Mouse (Mus musculus) naive thymus-derived CD4-positive, alpha-beta T cell, adult 2 months (primary cell): ENCODE measurements around the gene Cdc42ep1.

Experiments
- DNase-seq: peaks from one replicate; pipeline ENCODE4 v3.0.0-alpha.2; 2011; ENCODE audit warnings: low read depth

Gene Cdc42ep1

GRCm38 (mm10) chr15:78849485-78849884, 7.1 kb downstream of the Cdc42ep1 start:
- no peak for DNase-seq

- no peak for DNase-seq
Measured at GRCm38 (mm10) chr15:78850059-78850824, 7.8 kb downstream of the Cdc42ep1 start.

DNA sequence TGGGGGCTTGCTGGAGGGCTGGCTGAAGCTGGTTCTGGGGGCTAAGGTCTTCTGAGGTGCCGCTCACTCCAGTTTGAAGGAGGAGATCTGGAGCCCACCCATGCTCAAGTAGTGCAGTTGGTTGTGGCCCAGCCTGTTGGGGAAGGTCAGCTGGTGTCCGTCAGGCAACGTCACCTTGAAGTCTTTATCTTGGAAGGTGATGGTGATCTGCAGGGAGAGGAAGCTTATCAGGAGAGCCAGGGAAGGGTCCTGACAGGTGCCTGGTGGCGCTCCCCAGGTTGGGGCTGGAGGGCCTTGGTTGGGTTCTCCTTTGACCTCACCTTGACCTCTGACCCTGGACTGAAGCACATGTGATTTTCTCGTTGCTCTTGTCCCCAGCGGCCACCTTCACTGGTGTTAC, 8.5 kb downstream of the Cdc42ep1 start:
- DNase-seq = no peak

- peak; percentile 94 for DNase-seq
Measured at GRCm38 (mm10) chr15:78851505-78852153, 9.2 kb downstream of the Cdc42ep1 start.

- DNase-seq = no peak
Measured at GRCm38 (mm10) chr15:78855303-78855965, 13.0 kb downstream of the Cdc42ep1 start, which contains the start of gene Lgals2. Lgals2 (minus strand) TSS chr15:78855529.

DNA sequence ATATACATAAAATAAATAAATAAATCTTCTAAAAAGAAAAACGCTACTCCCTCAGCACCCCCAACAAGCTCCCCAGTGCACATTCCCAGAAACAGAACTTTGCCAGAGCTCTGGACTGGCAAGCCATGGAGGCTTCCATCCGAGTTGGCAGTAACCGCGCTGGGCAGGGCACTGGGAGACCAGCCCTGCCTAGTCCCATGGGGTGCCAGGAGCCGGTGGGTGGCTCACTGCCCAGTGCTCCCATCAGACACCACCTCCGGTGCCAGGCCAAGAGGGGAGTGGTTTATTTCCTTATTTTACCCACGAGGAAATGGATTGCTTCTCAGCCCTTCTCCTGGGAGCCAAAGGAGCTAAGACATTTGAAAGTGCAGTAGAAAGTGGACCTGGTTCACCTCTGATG, 14.6 kb downstream of the Cdc42ep1 start:
- no peak for DNase-seq

DNA sequence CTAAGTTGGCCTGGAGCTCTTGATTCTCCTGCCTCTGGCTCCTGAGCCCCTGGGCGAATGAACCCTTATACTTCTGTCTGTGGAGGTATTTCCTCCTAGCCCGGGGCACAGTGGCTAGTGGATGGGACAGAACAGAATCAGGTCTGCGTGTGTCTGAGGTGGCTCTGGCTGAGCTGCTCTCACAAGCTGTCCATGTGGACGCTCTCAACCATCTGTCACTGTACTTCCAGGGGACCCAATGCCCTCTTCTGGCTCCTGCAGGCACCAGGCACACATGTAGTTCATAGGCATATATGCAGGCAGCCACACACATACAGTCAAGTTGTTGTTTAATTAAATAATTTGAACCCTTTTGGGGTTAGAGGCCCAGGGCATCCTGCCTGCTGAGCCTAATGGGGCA, 16.9 kb downstream of the Cdc42ep1 start:
- DNase-seq = no peak

GRCm38 (mm10) chr15:78859714-78860113, 17.3 kb downstream of the Cdc42ep1 start:
- peak; percentile 49 for DNase-seq

- DNase-seq = no peak
Measured at GRCm38 (mm10) chr15:78862280-78862679, 19.9 kb downstream of the Cdc42ep1 start.

- no peak for DNase-seq
Measured at GRCm38 (mm10) chr15:78863154-78863553, 20.7 kb downstream of the Cdc42ep1 start.

DNA sequence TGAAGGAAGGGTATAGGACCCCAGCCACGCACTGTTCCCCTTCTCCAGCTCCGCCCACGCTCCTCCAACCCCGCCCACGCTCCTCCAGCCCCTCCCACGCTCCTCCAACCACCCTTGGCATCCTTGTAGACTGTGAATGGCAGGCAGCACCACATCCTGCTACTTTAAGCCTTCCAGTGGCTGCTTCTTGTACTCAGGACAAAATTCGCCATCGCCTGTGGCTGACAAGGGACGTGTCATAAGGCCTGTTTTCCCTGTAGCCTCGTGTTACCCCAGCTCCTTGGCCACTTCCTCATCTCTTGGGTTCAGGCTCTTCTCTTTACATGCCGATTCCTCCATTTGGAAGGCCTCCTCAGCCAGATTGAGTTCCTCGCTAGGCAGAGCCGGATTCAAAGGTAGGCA, 21.4 kb downstream of the Cdc42ep1 start:
- DNase-seq = no peak

DNA sequence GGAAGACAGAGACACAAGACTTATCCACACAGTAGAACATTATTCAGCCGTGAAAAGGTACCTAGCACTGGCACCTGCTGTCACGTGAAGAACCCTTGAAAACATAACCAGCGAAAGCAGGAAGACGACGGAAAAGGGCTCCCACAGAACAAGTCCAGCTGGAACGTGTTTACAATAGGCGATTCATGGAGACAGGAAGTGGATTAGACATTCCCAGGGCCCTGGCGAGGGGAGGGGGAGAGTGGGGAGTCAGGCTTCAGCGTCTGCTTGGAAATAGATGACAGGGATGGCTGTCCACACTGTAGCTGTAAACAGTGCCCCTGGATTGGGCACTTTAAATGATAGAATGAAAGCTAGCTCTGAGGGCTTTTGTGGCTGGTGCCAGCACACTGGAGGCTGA, 26.0 kb downstream of the Cdc42ep1 start:
- no peak for DNase-seq

DNA sequence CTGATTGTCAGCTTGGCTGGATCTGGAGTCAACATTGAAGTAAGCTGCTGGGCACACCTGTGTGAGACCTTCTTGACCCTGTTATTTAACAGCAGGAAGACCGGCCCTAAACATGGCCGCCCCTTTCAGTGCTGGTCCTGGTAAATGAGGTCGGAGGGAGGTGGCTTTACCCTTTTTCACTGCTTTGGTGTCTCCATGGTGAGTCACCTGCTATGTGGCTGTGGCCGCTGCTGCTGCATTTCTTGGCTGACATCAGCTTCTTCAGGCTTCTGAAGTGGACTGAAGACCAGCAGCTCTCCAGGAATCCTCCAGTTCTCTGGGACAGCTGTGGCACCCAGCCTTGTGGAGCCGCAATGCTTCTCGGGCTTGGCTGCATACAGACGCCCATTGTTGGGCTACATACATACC, 26.4 kb downstream of the Cdc42ep1 start:
- no peak for DNase-seq

DNA sequence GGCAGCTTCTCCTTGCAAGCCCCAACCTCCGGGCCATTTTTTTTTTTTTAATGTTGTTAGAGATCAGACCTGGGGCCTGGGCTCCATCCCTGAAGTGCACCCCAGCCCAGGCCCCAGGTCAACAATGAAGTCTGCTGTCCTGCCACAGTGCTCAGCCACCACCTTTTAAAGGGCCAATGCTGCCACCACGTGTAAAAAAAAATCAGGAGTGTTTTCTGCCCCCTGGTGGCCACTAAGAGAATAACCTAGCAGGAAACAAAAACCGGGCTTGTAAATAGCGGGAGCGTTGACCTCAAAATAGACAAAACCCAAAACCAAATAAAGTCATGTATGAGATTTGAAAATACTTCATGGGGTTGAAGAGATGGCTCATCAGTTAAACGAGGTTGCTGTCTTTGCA, 27.4 kb downstream of the Cdc42ep1 start:
- peak; percentile 83 for DNase-seq

- DNase-seq = no peak
Measured at GRCm38 (mm10) chr15:78872021-78872608, 29.7 kb downstream of the Cdc42ep1 start.

DNA sequence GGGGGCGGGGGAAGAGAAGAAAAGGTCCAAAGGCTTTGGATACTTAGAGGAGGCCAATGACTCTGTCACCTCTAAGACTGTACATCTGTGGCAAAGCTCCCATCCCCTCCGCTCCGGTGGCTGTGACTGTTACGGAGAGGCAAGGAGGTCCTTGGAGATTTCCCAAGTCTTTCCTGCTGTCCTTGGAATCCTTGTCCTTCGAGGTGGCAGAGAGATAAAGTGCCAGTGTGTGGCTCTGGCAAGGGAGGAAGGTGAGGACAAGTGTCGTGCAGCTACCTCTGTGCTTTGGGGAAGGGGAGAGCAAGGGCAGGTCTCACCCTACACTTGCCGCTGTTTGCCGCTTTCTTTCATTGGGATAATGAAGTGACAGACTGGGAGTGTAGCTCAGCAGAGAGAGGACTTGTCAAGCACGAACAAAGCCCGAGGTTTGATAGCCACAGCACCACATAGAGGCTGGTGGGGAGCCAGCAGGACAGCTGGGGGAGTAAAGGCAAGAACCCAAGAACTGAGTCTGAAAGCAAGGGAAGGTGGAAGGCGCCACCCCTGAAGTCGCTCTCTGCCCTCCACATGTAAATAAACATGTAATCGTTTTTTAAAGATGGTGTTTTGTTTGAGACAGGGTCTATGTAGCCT, 31.5 kb downstream of the Cdc42ep1 start:
- no peak for DNase-seq

GRCm38 (mm10) chr15:78874989-78875388, 32.6 kb downstream of the Cdc42ep1 start:
- DNase-seq = no peak

GRCm38 (mm10) chr15:78875537-78875936, 33.1 kb downstream of the Cdc42ep1 start:
- DNase-seq = no peak

- peak; percentile 73 for DNase-seq
Measured at GRCm38 (mm10) chr15:78876258-78876696, 33.9 kb downstream of the Cdc42ep1 start.

GRCm38 (mm10) chr15:78876991-78877809, 34.8 kb downstream of the Cdc42ep1 start, which contains the start of gene Gga1:
Gga1 (plus strand) TSS chr15:78877190.
- peak; percentile 98 for DNase-seq

- peak; percentile 45 for DNase-seq
Measured at GRCm38 (mm10) chr15:78877810-78878390, 35.5 kb downstream of the Cdc42ep1 start.
